Comparison of ENCODE assay signal across 19 mouse cellular contexts in genomic region chr4:40900071-40900470, GRCm38 (mm10). TPM values are rescaled to one million over a fixed set of nuclear protein-coding genes. Genes with fewer than 3 reads are reported as not detected.
"Had no signal": no experiment of that assay in that cellular context is flagged by ENCODE, and none has a peak within 500 bp of the region (broad histone marks: within the 10 kb centered on the region; RNA-seq: fewer than 3 reads in every experiment).

No protein-coding gene starts in this region.

- H3K27me3 ChIP-seq: limb, embryonic 12.5 days; lung, embryonic 15.5 days; neural tube, embryonic 13.5 days; stomach, embryonic 15.5 days had no signal

- H3K27ac ChIP-seq: limb, embryonic 12.5 days; lung, embryonic 15.5 days; neural tube, embryonic 13.5 days; stomach, embryonic 15.5 days had no signal

- ATAC-seq: intestine, embryonic 16.5 days; midbrain, embryonic 16.5 days had no signal

- H3K9me3 ChIP-seq: limb, embryonic 12.5 days; lung, embryonic 15.5 days; neural tube, embryonic 13.5 days; stomach, embryonic 15.5 days had no signal

- DNase-seq: kidney, adult 2 months; layer of hippocampus, adult 9-11 months; layer of hippocampus, postnatal 36 days; retina, postnatal 1 day; right cerebral cortex, postnatal 4 days; thymus, adult 18-20 months; thymus, postnatal 14 days had no signal

- H3K4me1 ChIP-seq: lung, embryonic 15.5 days; neural tube, embryonic 13.5 days had no signal

- H3K4me2 ChIP-seq: limb, embryonic 12.5 days; lung, embryonic 15.5 days; midbrain, embryonic 11.5 days; neural tube, embryonic 13.5 days; stomach, embryonic 15.5 days had no signal

- H3K9ac ChIP-seq: limb, embryonic 12.5 days; lung, embryonic 15.5 days; neural tube, embryonic 13.5 days; stomach, embryonic 15.5 days had no signal

- H3K36me3 ChIP-seq: limb, embryonic 12.5 days; lung, embryonic 15.5 days; neural tube, embryonic 13.5 days; stomach, embryonic 15.5 days had no signal

- H3K4me3 ChIP-seq: limb, embryonic 12.5 days; lung, embryonic 15.5 days; neural tube, embryonic 13.5 days; stomach, embryonic 15.5 days had no signal

RNA-seq across cellular contexts. Expression of gene Spink4, which starts 19.8 kb away (rescaled TPM):
- total RNA-seq: layer of hippocampus, adult 18-20 months; layer of hippocampus, postnatal 36 days; left cerebral cortex, postnatal 36 days; megakaryocyte, adult 5-6 weeks had no signal
- polyA plus RNA-seq: kidney, embryonic 16.5 days; limb, embryonic 12.5 days; midbrain, embryonic 11.5 days; midbrain, embryonic 16.5 days; neural tube, embryonic 13.5 days; spleen, adult 2 months had no signal
